Mouse (Mus musculus) lung, postnatal 36 days (tissue): ENCODE measurements around the gene Klhl29.
A peak's percentile ranks its signal among the peaks of the same experiment; 100 is the strongest.

Experiments
- DNase-seq: peaks from one replicate; pipeline ENCODE4 v3.0.0; 2022; ENCODE audit warnings: mixed read lengths

Klhl29 gene

DNA sequence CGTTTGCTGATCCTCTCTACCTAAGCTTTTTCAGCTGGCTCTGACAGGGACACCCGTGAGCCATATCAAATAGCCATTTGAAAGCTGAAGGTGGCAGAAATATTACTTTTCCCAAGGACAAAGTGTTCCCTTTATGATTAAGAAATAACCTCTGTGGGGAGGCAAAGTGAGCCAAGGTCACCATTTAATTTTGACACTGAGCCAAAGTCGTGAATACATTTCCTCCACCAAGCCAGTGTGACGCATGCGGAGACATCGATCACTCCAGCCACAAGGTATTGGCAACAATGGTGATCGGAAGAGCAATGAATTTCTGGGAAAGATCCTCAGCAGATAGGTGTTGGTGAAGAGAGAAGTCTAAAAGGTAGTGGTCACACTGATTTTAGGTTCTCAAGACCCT, 83.2 kb downstream of the Klhl29 start:
- no peak for DNase-seq

- no peak for DNase-seq
Observed at GRCm38 (mm10) chr12:5285579-5285978, 89.9 kb downstream of the Klhl29 start.

GRCm38 (mm10) chr12:5284961-5285360, 90.5 kb downstream of the Klhl29 start:
- no peak for DNase-seq

GRCm38 (mm10) chr12:5283654-5284053, 91.8 kb downstream of the Klhl29 start:
- no peak for DNase-seq

- DNase-seq = no peak
Observed at GRCm38 (mm10) chr12:5282611-5283010, 92.9 kb downstream of the Klhl29 start.

GRCm38 (mm10) chr12:5279873-5280272, 95.6 kb downstream of the Klhl29 start:
- DNase-seq = no peak

GRCm38 (mm10) chr12:5277028-5277427, 98.5 kb downstream of the Klhl29 start:
- DNase-seq = peak; percentile 94

DNA sequence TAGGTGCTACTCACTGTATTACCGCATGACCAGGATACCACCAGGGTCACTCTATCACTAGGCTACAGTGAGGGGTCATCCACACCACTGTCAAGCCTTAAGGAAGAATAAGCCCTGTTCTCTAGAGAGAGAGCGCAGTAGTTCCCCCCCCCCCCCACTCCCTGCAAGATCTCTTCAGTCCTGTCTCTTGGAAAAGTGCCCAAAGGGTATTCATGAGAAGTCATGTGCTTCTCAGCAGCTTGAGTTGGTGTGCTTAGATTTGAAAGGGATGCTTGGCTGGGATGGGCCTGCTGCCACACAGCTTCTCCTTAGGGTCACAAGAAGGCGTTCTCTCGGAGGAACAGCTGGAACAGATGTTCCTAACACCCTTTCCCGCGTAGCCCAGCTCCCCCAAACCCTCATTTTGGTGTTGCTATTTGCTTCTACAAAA, 100.0 kb downstream of the Klhl29 start:
- DNase-seq = peak; percentile 75

- no peak for DNase-seq
Observed at GRCm38 (mm10) chr12:5274519-5274944, 101.0 kb downstream of the Klhl29 start.

GRCm38 (mm10) chr12:5273316-5274047, 102.0 kb downstream of the Klhl29 start:
- DNase-seq = peak; percentile 60

DNA sequence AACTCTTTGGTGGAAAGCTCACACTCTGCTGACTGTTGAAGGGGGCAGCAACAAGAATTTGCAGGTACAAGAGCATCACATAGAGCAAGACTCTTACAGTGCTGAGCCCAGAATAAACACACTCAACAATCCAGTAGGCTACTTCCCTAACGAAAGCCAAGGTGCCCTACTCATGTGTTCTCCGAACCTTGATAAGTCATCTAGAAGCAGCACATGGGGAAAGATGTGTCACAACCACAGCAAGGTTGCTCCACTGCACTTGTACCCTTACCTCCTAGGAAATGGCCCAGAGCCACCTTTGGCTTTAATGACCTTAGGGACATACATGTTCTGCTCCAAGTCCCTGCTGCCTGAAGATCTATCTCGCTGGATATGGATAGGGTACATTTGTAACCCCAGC, 105.0 kb downstream of the Klhl29 start:
- peak; percentile 46 for DNase-seq

DNA sequence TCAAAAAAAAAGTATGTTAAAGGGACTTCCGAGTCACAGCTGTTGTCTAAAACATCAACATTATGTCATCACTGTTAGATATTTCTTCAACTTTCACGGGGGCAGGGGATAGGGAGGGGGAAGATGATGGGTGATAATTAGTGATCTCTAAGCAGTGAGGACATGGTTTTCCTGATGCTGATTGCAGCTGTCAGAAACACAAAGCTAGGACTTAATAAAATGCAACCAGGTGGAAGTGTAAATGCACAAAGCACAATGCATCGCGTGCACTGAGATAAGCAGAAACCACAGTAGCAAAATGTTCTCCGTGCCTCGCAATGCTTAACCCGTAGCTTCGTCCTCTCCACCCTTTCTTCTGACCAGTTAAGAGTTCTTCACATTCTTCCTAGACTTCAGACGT, 105.5 kb downstream of the Klhl29 start:
- DNase-seq = no peak

GRCm38 (mm10) chr12:5269061-5269460, 106.4 kb downstream of the Klhl29 start:
- no peak for DNase-seq

- peak; percentile 62 for DNase-seq
Observed at GRCm38 (mm10) chr12:5268188-5268612, 107.3 kb downstream of the Klhl29 start.

DNA sequence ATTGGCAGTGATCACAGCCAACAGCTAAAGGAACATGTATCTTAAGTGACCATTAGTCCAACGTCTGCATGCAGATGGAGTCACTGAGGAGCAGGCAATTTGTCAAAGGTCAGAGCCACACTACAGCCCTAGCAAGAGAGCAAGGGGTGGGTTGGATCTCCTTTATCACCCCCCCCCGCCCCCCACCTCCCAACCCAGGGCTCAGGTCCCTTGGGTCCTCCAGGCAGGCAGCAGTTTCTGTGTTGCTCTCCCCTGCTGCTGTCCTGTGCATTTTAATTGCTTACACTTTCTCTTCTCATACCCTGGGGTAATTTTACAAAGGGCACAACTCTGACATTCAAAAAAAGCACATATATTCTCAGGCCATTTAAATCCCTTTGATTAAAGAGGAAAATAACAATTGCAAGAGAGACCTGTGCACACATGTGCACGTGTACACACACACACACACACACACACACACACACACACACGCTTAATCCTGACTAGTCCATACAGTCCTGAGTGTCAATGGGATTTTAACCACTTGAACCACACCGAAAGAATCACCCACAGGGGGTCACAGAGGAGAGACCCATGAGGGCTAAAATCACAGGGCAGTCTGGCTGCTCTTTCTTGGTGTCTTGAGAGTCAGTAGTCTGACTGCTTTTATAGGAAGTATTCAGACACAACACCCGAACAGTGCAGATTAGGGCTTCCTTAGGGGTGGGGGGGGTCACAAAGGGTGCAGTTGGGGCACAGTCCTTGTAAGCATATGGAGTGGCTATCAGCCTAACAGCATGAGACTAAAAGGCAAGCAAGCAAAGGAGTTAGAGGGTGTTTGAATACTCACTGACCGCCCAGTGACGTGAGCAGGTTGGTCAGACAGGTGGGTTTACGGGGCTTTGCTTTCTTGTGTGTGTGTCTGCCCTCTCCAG, 108.0 kb downstream of the Klhl29 start:
- no peak for DNase-seq

DNA sequence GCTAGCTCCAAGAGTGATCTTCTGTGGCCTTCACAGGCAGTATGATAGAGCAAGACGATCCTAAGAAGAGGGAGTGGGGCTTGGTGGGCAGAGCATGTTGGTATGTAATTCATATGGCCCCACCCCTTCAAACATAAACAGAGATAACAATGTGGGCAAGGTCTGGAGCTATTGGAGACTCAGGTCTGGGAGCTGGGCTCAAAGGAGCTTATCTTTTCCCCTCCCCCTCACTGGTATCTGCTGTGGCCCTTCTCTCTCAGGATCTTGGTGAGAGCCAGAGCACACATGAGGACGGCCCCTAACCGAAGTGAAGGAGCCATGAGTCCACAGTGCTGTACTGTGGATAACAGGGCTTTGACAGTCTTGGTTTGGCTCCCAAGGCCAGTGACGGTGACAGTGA, 108.7 kb downstream of the Klhl29 start:
- DNase-seq = no peak

DNA sequence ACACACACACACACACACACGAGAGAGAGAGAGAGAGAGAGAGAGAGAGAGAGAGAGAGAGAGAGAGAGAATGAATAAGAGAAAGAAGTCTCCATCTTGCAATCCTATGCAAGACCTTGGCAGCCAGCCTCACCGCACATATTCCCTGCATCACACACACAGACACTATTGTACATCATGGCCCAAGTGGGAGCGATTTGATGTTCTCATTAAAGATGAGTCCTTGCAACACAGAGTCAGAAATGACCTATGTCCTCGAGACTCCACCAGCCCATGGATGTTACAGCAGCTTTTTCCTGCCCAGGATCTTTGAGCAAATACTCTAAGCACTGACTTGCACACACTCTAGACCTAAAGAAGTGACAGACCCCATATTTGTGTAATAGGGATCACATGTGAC, 114.0 kb downstream of the Klhl29 start:
- DNase-seq = no peak

GRCm38 (mm10) chr12:5258779-5259178, 116.7 kb downstream of the Klhl29 start:
- DNase-seq = no peak

DNA sequence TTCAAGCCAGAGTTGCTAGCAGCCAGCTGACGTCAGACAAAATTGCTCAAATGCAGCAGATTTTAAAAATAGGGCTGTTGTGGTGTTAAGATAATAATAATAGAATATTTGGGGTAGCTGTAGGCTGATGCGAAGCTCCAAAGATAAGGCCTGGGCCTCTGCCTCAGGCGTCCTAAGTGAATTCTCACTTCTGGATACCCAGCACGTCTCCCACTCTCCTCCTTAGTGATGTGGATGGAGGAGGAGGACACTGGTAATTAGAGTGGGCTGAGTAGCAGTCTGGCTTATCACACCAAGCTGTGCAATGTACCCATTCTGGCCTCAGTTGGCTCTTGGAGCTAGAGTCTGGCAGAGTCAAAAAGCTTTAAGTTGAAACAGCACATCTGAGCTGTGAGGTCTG, 118.3 kb downstream of the Klhl29 start:
- no peak for DNase-seq

- DNase-seq = no peak
Observed at GRCm38 (mm10) chr12:5255079-5255478, 120.4 kb downstream of the Klhl29 start.

DNA sequence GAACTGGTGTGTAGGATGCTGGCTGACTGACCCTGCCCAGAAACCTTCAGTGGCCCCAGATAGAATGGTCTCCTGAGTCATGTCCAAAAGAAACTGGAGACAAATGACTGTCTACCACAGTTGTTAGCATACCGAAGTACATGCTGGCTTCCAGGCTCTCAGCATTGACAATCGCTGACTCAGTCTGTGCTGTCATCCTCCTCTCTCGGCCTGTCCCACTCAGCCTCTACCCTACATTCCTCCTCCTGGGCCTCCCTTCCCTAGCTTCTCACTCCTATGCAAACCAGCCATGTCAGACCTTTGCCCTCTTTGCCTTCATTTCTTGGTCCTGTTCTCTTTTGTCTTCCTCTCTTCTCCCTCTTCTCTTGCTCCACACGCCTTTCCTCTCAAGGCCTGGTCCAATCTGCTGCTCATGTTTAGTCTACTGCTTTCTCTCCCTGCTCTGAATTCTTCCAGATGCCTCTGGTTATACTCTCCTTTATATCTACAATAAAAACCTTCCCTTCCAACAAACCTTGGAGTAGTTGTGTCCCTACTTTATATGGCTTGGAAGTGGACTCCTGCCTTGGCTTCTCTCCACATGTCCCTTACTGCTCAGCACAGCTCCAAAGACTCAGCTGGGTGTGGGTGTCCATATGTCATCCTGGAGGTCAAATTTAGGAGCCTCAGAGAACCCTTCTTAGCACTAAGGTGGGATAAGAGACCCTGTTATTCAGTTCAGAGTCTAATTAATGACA, 121.1 kb downstream of the Klhl29 start:
- DNase-seq = no peak

- peak; percentile 30 for DNase-seq
Observed at GRCm38 (mm10) chr12:5253289-5254005, 122.0 kb downstream of the Klhl29 start.

DNA sequence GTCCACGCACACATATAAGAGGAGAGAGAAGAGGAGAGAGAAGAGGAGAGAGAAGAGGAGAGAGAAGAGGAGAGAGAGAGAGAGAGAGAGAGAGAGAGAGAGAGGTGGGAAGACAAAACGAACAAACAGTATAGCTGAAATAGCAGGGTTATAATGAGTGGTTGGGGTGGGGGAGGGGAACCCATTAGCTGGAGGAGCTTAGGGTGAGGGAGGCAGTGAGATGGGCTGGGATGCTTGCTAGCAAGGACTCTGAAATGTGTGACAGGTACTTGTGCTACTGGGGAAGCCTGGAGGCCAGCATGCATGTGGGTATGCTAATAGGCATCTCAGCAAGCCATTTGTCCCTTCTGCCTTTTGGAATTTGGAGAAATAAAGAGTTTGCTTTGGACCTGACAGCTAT, 122.9 kb downstream of the Klhl29 start:
- no peak for DNase-seq
